Comparison of ENCODE assay signal across 8 mouse cellular contexts in the genomic region with DNA sequence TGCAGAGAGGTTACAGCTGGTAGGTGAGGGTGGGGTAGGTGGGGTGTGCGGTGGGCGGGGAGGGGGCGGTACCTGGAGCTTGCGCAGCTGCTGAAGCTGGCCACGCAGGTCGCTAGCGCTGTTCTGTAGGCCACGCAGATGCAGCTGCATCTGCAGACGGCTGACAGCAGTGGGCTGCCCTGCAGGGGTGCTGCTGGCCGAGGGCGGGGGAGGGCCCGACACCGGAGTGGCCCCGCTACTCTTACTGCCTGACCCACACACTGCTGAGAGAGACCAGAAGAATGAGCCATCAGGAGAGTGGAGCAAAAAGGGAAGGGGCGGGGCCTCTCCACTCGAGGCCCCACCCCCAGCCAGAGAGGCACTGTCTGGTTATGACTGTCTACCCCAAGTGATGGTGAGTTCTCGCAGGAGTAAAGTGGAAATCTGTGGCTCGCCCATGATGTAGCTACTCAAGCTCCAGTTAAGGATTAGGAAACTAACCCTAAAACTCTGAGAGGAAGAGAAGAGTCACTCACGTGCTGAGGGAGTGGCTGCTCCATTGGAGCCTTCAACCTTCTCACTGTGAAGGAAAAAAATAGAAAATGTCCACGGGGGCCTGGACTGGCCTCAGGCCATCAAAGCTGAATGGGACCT. TPM values are rescaled to one million over a fixed set of nuclear protein-coding genes. Genes with fewer than 3 reads are reported as not detected.
DNase-seq lines count a peak whose midpoint lies in the region; ATAC-seq lines count a peak whose summit lies in the region.

No protein-coding gene starts in this region.

- H3K4me2 ChIP-seq in kidney, embryonic 15.5 days = peak overlapping the region; percentile 50
- peak overlapping the region; percentile 30 for H3K4me2 ChIP-seq in hindbrain, embryonic 11.5 days (replicated peaks; ENCODE audit: low read depth, low read length)
- no peak overlapping the region; the same call in 1 of the 2 replicates for H3K4me2 ChIP-seq in midbrain, embryonic 11.5 days

- ATAC-seq in kidney, embryonic 15.5 days (replicated peaks; ENCODE audit: low FRiP score) = peak; percentile 27; the same call in 1 of the 2 replicates
- peak; percentile 33; the same call in 1 of the 2 replicates for ATAC-seq in hindbrain, embryonic 11.5 days (ENCODE audit: low FRiP score)
- ATAC-seq in midbrain, embryonic 11.5 days (ENCODE audit: low FRiP score) = peak; percentile 47; the same call in 1 of the 2 replicates

- peaks cover 58% of the 10 kb centered on the region for H3K4me1 ChIP-seq in kidney, embryonic 15.5 days
- peaks cover 18% of the 10 kb centered on the region; the same call in 1 of the 2 replicates for H3K4me1 ChIP-seq in hindbrain, embryonic 11.5 days (replicated peaks; ENCODE audit: control insufficient read depth, insufficient read depth, low read length)
- H3K4me1 ChIP-seq in midbrain, embryonic 11.5 days (ENCODE audit: control insufficient read depth, insufficient read depth, low read length) = peaks cover 37% of the 10 kb centered on the region

- peak overlapping the region; percentile 23 for H3K4me3 ChIP-seq in kidney, embryonic 15.5 days (replicated peaks)
- no peak overlapping the region for H3K4me3 ChIP-seq in hindbrain, embryonic 11.5 days (ENCODE audit: low read depth, low read length)
- H3K4me3 ChIP-seq in midbrain, embryonic 11.5 days (ENCODE audit: low read depth, low read length) = no peak overlapping the region

- WGBS in kidney, embryonic 15.5 days = 4% methylated on average over 20 of the region's 20 CpGs
- WGBS in hindbrain, embryonic 11.5 days = 5% methylated on average over 16 of the region's 20 CpGs
- 6% methylated on average over 20 of the region's 20 CpGs for WGBS in midbrain, embryonic 11.5 days

- H3K27ac ChIP-seq in kidney, embryonic 15.5 days = no peak overlapping the region
- no peak overlapping the region for H3K27ac ChIP-seq in hindbrain, embryonic 11.5 days (ENCODE audit: low read depth, low read length)
- no peak overlapping the region for H3K27ac ChIP-seq in midbrain, embryonic 11.5 days (ENCODE audit: low read depth, low read length)

- DNase-seq in kidney, adult 18-20 months = no peak
- DNase-seq in NIH3T3 (ENCODE audit: low read depth) = peak; percentile 48
- DNase-seq in hindbrain, embryonic 11.5 days (ENCODE audit: low spot score) = peak; percentile 60
- peak; percentile 90 for DNase-seq in midbrain, embryonic 11.5 days (ENCODE audit: low spot score, missing footprints)
- peak; percentile 78 for DNase-seq in thymus, postnatal 4 days
- no peak for DNase-seq in c-Kit-positive CD71-positive TER-119-positive erythroid progenitor cells, embryonic 14.5 days (ENCODE audit: low spot score)
- DNase-seq in frontal cortex, postnatal 14 days (ENCODE audit: low spot score in 2 of 2) = no peak

- H3K27me3 ChIP-seq in kidney, embryonic 15.5 days = peaks cover 74% of the 10 kb centered on the region
- H3K27me3 ChIP-seq in hindbrain, embryonic 11.5 days (ENCODE audit: control insufficient read depth, insufficient read depth, low read length) = peaks cover 67% of the 10 kb centered on the region
- peaks cover 63% of the 10 kb centered on the region for H3K27me3 ChIP-seq in midbrain, embryonic 11.5 days (ENCODE audit: control insufficient read depth, insufficient read depth, low read length)

- H3K9me3 ChIP-seq in kidney, embryonic 15.5 days (replicated peaks) = no peaks in the 10 kb centered on the region
- no peaks in the 10 kb centered on the region for H3K9me3 ChIP-seq in hindbrain, embryonic 11.5 days (ENCODE audit: control insufficient read depth, low read length)
- no peaks in the 10 kb centered on the region for H3K9me3 ChIP-seq in midbrain, embryonic 11.5 days (ENCODE audit: control insufficient read depth, low read length)

- H3K9ac ChIP-seq in kidney, embryonic 15.5 days = no peak overlapping the region
- no peak overlapping the region for H3K9ac ChIP-seq in hindbrain, embryonic 11.5 days (ENCODE audit: low read depth, low read length)
- H3K9ac ChIP-seq in midbrain, embryonic 11.5 days (ENCODE audit: low read length) = no peak overlapping the region

- no peaks in the 10 kb centered on the region for H3K36me3 ChIP-seq in kidney, embryonic 15.5 days
- H3K36me3 ChIP-seq in hindbrain, embryonic 11.5 days (ENCODE audit: control insufficient read depth, insufficient read depth, low read length) = no peaks in the 10 kb centered on the region
- H3K36me3 ChIP-seq in midbrain, embryonic 11.5 days (ENCODE audit: control insufficient read depth, insufficient read depth, low read length) = no peaks in the 10 kb centered on the region

RNA-seq across cellular contexts. Expression of a gene that starts 32.9 kb away (rescaled TPM):
- 0.49 and 0.84 TPM in 2 replicates for polyA plus RNA-seq in kidney, embryonic 15.5 days (2015; fragmentation: Nextera tagmentation; extraction: Ambion mirVana)
- polyA plus RNA-seq in hindbrain, embryonic 11.5 days (2014; fragmentation: Nextera tagmentation; extraction: Ambion mirVana) = 0.20 TPM in 1 of 2 replicates, not detected in the other
- polyA plus RNA-seq in midbrain, embryonic 11.5 days (2014; fragmentation: Nextera tagmentation; extraction: Ambion mirVana) = 0.11 TPM in 1 of 2 replicates, not detected in the other

RNA-seq across cellular contexts. Expression of a gene that starts 42.9 kb away (rescaled TPM):
- polyA plus RNA-seq in kidney, embryonic 15.5 days (2015; fragmentation: Nextera tagmentation; extraction: Ambion mirVana) = 0.83 and 0.85 TPM in 2 replicates
- 1.9 and 2.2 TPM in 2 replicates for polyA plus RNA-seq in hindbrain, embryonic 11.5 days (2014; fragmentation: Nextera tagmentation; extraction: Ambion mirVana)
- polyA plus RNA-seq in midbrain, embryonic 11.5 days (2014; fragmentation: Nextera tagmentation; extraction: Ambion mirVana) = 1.7 and 2.2 TPM in 2 replicates

Comparison
In these comparisons a context has a peak if more than half of its experiments do, and no peak if none do; other contexts are left out.
1. DNase-seq: peak in NIH3T3 (single experiment), hindbrain, embryonic 11.5 days (single experiment), midbrain, embryonic 11.5 days (single experiment) and thymus, postnatal 4 days (single experiment); none in kidney, adult 18-20 months (single experiment), c-Kit-positive CD71-positive TER-119-positive erythroid progenitor cells, embryonic 14.5 days (single experiment) and frontal cortex, postnatal 14 days (0 of 2).
2. Peak in every context shown above with its lines, with median percentiles within 50 percentile points of each other: ATAC-seq.